Mouse (Mus musculus): Measurements from ENCODE around the gene Arhgef15.
"Not testable (repeated sequence)": the region's sequence is repeated elsewhere in the genome, so short reads cannot be mapped to it uniquely, and the experiment has no call there.

DNA sequence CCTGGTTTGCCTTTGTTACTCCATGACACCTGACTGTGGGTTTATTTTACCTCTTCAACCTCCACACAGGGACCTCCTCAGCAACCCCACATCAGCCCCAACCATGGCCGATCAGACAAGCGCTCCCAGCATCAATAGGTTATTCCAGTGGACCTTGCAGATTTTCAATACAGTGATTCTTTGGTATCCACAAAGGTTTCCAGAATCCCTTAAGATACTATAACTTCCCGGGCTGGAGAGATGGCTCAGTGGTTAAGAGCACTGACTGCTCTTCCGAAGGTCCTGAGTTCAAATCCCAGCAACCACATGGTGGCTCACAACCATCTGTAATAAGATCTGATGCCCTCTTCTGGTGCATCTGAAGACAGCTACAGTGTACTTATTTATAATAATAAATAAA is 20.3 kb downstream of the Arhgef15 start:
- TF ChIP-seq CTCF, EP300 (IDR thresholded peaks at IDR 0.05; ENCODE audit: low read depth): not testable (repeated sequence)

All from liver, postnatal 0 days (tissue).